Mouse (Mus musculus) kidney, embryonic 16.5 days (tissue): ENCODE data around the gene Oxct2a. TPM values are rescaled to one million over a fixed set of nuclear protein-coding genes. Genes with fewer than 3 reads are reported as not detected.
A peak's percentile ranks its signal among the peaks of the same experiment; 100 is the strongest.

Experiments
- ATAC-seq: fragments of 200-750 bp; cut with Nextera tagmentation; 2 replicates; pipeline ENCODE4 v1.8.0; 2017; ENCODE audit warnings: moderate TSS enrichment; ENCODE audit not compliant: low FRiP score, low TSS enrichment
- H3K27ac ChIP-seq: fragments of 300-500 bp; sonication (generic); 2 replicates; pipeline ENCODE4 v1.5.1; 2014; ENCODE audit warnings: low read length
- H3K27me3 ChIP-seq: fragments of 300-500 bp; sonication (generic); 2 replicates; pipeline ENCODE4 v1.6.1; 2014; ENCODE audit warnings: low read length, control low read depth, mixed read lengths; ENCODE audit not compliant: insufficient read depth
- H3K36me3 ChIP-seq: fragments of 300-500 bp; sonication (generic); 2 replicates; pipeline ENCODE4 v1.6.1; 2014; ENCODE audit warnings: low read length, control low read depth, mixed read lengths; ENCODE audit not compliant: insufficient read depth
- H3K4me1 ChIP-seq: fragments of 300-500 bp; sonication (generic); 2 replicates; pipeline ENCODE4 v1.6.1; 2014; ENCODE audit warnings: low read length, control low read depth, mixed read lengths; ENCODE audit not compliant: insufficient read depth
- H3K4me2 ChIP-seq: fragments of 300-500 bp; sonication (generic); replicated peaks from 2 replicates; pipeline ENCODE4 v1.6.1; 2014; ENCODE audit warnings: low read depth, low read length
- H3K4me3 ChIP-seq: fragments of 300-500 bp; sonication (generic); 2 replicates; pipeline ENCODE4 v1.5.1; 2014; ENCODE audit warnings: mild to moderate bottlenecking, low read length
- H3K9ac ChIP-seq: fragments of 300-500 bp; sonication (generic); replicated peaks from 2 replicates; pipeline ENCODE4 v1.6.1; 2014; ENCODE audit warnings: low read length
- H3K9me3 ChIP-seq: fragments of 300-500 bp; sonication (generic); 2 replicates; pipeline ENCODE4 v1.6.1; 2016; ENCODE audit warnings: low read length, control low read depth
- WGBS: fragments of 180-500 bp; shearing (Covaris S2); extraction: QIAGEN DNeasy Blood & Tissue Kit; methylation state at CpG from one replicate; pipeline ENCODE4 v1.1.7; 2014; 5-methylcytosine and 5-hydroxymethylcytosine counted together
- polyA plus RNA-seq: library from polyadenylated mRNA; unstranded; fragments of >200 nt; fragmentation: Nextera tagmentation; extraction: Ambion mirVana; gene quantifications from 2 replicates; pipeline ENCODE4 v1.2.1, GENCODE M21; 2015

Oxct2a gene
- 0.16 TPM in 1 of 2 replicates, not detected in the other for polyA plus RNA-seq

DNA sequence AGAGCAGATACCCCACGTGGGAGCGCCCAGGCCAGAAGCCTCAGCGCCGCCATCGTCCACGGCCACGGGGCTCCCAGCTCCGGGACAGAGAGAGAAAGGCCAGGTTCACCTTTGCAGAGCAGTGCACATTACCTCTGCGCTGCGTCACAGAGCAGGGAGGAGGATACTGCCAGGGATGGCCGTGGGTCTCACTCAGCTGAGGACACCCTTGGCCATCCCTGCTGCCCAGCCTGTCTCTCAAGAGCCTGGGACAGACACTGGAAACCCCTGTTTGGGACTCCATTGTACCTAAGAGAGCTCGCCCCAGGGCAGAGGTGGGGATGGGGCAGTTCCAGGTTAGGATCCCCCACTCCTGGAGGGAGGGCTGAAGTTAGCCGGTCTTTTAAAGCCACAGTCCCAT is at the start of gene Oxct2a:
Oxct2a (minus strand) TSS at position 101 of the 400 bp plus-strand sequence.
- Histone ChIP-seq H3K9ac (no peak within 1 kb of the TSS), H3K4me1 (no peaks in the 10 kb centered on the region), H3K27me3 (peaks cover 6% of the 10 kb centered on the region), H3K4me2 (peak within 1 kb of the TSS; percentile 54), H3K36me3 (no peaks in the 10 kb centered on the region), H3K9me3 (no peaks in the 10 kb centered on the region), H3K4me3 (peak within 1 kb of the TSS; percentile 32), H3K27ac (no peak within 1 kb of the TSS)
- WGBS: 16% methylated on average over 13 of the region's 13 CpGs
- ATAC-seq: peak; percentile 50; the same call in 1 of the 2 replicates

DNA sequence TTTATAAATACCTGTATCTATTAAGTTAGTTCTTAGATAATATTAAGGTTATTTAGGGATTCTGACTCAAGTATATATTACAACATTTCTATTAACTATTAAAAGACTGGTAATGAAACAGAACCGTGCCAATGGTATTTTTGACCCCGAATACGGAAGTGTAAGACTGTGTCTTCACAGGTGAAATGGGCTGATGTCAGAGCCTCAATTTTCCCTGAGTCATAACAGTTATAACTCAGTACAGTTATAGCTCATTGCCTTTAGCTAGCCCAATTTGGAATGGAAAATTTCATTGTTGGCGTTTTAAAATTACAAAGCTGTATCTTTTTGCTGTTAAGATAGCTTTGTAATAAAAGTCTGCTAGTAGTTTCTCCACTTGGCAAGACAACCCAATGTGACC is 40.1 kb upstream of the Oxct2a start:
- Histone ChIP-seq H3K4me1 (no peaks in the 10 kb centered on the region), H3K9me3 (no peaks in the 10 kb centered on the region), H3K36me3 (peaks cover 77% of the 10 kb centered on the region), H3K4me2 (no peak overlapping the region), H3K9ac (no peak overlapping the region), H3K27ac (no peak overlapping the region), H3K27me3 (no peaks in the 10 kb centered on the region), H3K4me3 (no peak overlapping the region)
- 96% methylated on average over 4 of the region's 4 CpGs for WGBS
- ATAC-seq: no peak

DNA sequence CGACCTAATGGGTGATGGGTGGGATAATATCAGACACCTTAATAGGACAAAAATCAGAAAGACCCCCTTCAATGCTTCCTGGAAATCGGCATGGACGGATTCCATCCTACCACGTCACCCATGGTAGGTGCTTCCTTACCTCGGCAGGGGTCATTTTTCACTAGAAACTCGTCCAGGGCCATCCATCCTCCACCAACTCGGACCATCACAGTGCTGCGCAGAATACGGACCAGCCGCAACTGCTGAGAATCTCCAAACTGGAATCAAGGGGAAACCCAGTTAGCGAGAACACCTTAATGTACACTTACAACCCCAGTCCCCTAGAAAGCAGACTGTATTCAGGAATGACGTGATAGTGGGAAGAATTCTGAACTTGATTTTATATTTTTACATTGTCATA is 37.3 kb upstream of the Oxct2a start:
- WGBS: 93% methylated on average over 12 of the region's 12 CpGs
- Histone ChIP-seq H3K4me2 (no peak overlapping the region), H3K4me1 (no peaks in the 10 kb centered on the region), H3K9me3 (no peaks in the 10 kb centered on the region), H3K4me3 (no peak overlapping the region), H3K36me3 (peaks cover 63% of the 10 kb centered on the region), H3K27me3 (no peaks in the 10 kb centered on the region), H3K9ac (no peak overlapping the region), H3K27ac (no peak overlapping the region)
- no peak for ATAC-seq

DNA sequence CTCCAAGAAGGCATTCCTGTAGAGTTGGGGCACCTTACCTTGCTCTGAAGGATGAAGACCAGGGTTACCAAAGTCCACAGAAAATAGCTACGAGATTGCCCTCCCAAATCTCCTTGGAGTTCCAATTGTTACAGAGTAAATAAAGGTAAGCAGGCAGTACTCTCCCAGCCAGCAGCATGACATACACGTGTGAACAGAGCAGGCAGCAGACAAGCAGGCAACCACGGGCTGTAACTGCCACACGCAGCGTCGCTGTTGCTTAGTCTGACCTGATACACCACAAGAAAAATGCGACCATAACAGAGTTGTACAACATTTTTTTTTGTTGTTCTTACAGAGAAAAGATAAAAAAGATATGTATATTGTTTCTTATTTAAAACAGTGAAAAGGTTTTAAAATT is 35.2 kb upstream of the Oxct2a start:
- H3K27me3 ChIP-seq: no peaks in the 10 kb centered on the region
- WGBS: 93% methylated on average over 7 of the region's 7 CpGs

DNA sequence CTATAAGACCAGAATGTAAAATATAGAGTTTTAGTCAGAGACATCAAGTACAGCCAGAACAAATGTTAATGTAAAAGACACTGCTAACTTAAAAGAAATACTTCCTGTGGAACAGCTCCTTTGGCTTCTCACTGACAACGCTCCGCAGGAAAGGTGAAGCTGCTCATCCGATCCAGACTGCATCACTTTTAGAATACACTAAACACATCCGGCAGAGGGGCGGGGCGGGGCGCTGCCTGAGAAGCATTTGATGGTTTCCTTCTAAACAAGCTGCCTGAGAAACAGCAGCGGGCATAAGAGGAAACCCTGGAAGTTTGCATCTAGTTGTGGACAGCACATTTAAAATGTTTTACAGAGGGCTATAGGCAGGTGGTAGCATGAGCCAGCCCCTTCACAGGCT is 32.5 kb upstream of the Oxct2a start:
- Histone ChIP-seq H3K4me1 (no peaks in the 10 kb centered on the region), H3K27me3 (no peaks in the 10 kb centered on the region), H3K9me3 (no peaks in the 10 kb centered on the region), H3K9ac (no peak overlapping the region), H3K36me3 (peaks cover 69% of the 10 kb centered on the region), H3K4me2 (no peak overlapping the region), H3K4me3 (no peak overlapping the region), H3K27ac (no peak overlapping the region)
- WGBS: 83% methylated on average over 8 of the region's 8 CpGs
- ATAC-seq: no peak

More for the DNA sequence above, 35.2 kb upstream of the Oxct2a start:
- H3K4me1 ChIP-seq: no peaks in the 10 kb centered on the region
- no peak overlapping the region for H3K27ac ChIP-seq
- no peak for ATAC-seq
- no peak overlapping the region for H3K9ac ChIP-seq
- no peak overlapping the region for H3K4me2 ChIP-seq
- no peak overlapping the region for H3K4me3 ChIP-seq
- no peaks in the 10 kb centered on the region for H3K9me3 ChIP-seq
- peaks cover 69% of the 10 kb centered on the region for H3K36me3 ChIP-seq

DNA sequence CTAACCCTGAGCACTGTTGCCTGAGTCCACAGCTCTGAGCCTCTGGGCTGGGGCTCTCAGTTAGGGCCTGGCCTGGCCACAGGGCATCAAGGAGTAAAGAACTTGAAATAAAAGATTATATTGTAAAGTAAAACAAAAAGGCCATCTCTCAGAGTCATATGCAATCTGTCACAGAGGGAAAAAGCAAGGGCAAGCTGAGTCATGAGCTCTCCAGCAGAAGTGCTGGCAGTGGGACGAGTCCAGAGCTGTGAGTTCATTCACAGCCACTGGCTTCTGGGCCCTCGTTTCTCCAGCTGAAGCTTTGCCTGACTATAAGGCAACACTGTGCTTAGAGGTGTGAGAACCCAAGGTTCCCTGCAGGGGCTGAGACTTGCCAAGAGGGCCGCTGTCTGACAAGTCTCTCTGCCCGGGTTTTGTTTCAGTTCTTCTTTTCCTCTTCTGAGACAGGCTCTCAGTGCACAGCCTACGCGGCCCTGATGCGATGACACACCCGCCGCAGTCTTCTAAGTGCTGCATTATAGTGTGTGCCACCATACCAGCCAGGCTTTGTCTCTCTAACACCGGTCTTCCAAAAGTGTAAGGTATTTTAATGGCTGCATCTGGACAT is 29.9 kb upstream of the Oxct2a start:
- Histone ChIP-seq H3K4me1 (no peaks in the 10 kb centered on the region), H3K9me3 (no peaks in the 10 kb centered on the region), H3K36me3 (peaks cover 63% of the 10 kb centered on the region), H3K9ac (no peak overlapping the region), H3K27ac (no peak overlapping the region), H3K27me3 (no peaks in the 10 kb centered on the region), H3K4me2 (no peak overlapping the region), H3K4me3 (no peak overlapping the region)
- ATAC-seq: no peak
- 91% methylated on average over 10 of the region's 10 CpGs for WGBS

DNA sequence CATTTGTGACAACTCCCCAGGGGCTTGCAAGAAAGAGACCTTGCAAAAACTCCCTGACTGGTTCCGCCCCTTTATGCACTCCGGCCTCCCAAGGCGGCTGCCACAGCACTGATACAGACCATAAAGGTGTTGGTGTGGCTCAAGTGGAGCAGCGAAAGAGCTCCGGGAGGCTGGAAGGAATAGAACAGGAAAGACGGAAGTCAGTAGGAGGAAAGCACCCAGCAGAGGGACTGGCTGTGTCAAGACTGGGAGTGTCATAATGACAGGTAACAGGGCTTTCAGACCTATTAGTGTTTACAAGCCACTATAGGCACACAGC is 20.0 kb upstream of the Oxct2a start:
- no peak overlapping the region for H3K27ac ChIP-seq
- H3K4me1 ChIP-seq: peaks cover 12% of the 10 kb centered on the region
- H3K4me2 ChIP-seq: peak overlapping the region; percentile 92
- H3K9ac ChIP-seq: peak overlapping the region; percentile 47; the same call in 1 of the 2 replicates
- H3K4me3 ChIP-seq: peak overlapping the region; percentile 57
- ATAC-seq: peak; percentile 4; the same call in 1 of the 2 replicates
- 3% methylated on average over 6 of the region's 6 CpGs for WGBS
- no peaks in the 10 kb centered on the region for H3K9me3 ChIP-seq
- H3K36me3 ChIP-seq: no peaks in the 10 kb centered on the region
- H3K27me3 ChIP-seq: peaks cover 37% of the 10 kb centered on the region

DNA sequence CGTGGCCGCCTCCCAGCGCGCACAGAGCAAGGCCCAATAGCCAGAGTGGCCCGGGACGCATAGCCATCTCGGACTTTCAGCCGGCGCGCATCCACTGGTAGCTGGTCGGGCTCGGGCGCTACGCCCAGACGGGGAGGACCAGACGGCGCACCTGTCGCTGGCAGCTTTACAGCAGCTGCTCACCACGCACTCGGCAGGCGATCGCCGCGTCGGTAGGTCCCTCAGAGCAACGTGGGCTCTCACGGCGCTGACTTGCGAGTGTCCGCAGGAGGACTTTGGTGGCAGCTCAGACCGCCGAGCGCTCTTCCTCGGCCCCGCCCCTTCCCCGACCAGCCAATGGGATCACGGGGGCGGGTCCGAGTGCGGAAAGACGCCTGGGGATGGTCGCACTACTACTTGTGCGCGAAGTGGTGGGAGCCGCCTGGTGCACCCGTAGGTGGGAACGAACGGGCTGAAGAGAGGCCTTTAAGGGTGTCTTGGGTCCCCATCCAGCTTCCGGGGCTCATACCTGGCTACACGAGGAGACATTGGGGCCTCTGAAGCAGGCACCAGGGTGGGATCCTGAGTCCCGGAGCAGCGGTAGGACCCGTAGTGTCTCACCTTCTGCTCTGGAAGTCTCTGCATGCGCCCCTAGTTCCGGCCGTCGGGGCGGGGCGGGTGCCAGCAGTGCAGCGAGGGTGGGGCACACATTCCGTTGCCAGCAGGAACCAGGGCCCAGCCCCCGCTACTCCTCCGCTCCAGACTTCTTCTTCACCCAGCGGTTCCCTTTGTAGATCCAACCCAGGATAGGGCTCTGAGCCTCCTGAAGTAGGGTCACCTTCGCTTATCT is 19.4 kb upstream of the Oxct2a start, which contains the start of gene Bmp8a:
Bmp8a (minus strand) TSS at position 611 of the 829 bp plus-strand sequence.
- no peaks in the 10 kb centered on the region for H3K36me3 ChIP-seq
- no peaks in the 10 kb centered on the region for H3K9me3 ChIP-seq
- peaks cover 37% of the 10 kb centered on the region for H3K27me3 ChIP-seq
- WGBS: under 1% methylated on average over 65 of the region's 65 CpGs
- no peak within 1 kb of the TSS for H3K27ac ChIP-seq
- peak; percentile 92 for ATAC-seq
- peak within 1 kb of the TSS; percentile 92 for H3K4me2 ChIP-seq
- H3K4me3 ChIP-seq: peak within 1 kb of the TSS; percentile 57
- peak within 1 kb of the TSS; percentile 47 for H3K9ac ChIP-seq
- H3K4me1 ChIP-seq: peaks cover 12% of the 10 kb centered on the region

DNA sequence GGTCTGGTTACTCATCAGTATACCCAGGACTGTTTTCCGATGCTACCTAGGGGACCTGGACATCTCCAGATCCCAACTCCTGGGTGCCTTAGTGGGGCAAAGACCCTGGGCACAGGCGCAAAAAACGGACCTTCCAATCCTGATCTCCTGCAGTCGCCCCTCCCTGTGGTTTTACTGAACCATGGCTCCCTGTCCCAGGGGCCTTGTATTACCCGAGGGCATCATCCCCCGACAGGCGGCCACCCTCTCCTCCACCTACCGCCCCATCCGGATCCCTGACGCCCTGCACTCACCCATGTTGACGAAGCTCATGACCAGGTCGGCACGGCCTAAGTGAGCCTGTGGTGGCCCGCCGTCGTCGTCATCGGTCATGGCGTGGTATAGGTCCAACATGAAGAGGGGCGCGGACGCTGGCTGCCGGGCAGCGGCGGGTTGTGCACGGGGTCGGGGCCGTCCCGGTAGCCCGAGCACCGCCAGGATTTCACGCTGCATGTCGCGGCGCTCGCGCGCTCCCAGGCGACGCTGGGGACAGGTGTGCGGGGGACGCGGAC is 18.7 kb upstream of the Oxct2a start:
- Histone ChIP-seq H3K9ac (peak overlapping the region; percentile 31; the same call in 1 of the 2 replicates), H3K4me3 (peak overlapping the region; percentile 57), H3K4me2 (peak overlapping the region; percentile 92), H3K4me1 (peaks cover 12% of the 10 kb centered on the region), H3K27ac (no peak overlapping the region), H3K36me3 (no peaks in the 10 kb centered on the region), H3K9me3 (no peaks in the 10 kb centered on the region), H3K27me3 (peaks cover 37% of the 10 kb centered on the region)
- 3% methylated on average over 42 of the region's 43 CpGs for WGBS
- no peak; the same call in 1 of the 2 replicates for ATAC-seq
